Mouse (Mus musculus) adrenal gland (tissue): Measurements from ENCODE around the gene B4galnt4.

Source experiments
- intact Hi-C: fragments of 180-260 bp; cut with DNase I; formaldehyde crosslinking; loops from one replicate; pipeline ENCODE4 v1.15.1; 2025

Gene B4galnt4

GRCm38 (mm10) chr7:141117636-141118035 lies 56.7 kb downstream of the B4galnt4 start, which contains the start of gene Ano9:
TSS of gene Ano9 (minus strand) at chr7:141117806.
- intact Hi-C loops: no loop called here

- intact Hi-C loops: no loop called here
These were observed 58.6 kb downstream of the B4galnt4 start for GRCm38 (mm10) chr7:141119487-141119886.

GRCm38 (mm10) chr7:141120605-141121004 lies 59.7 kb downstream of the B4galnt4 start:
- intact Hi-C loops: no loop called here

GRCm38 (mm10) chr7:141121051-141121531 lies 60.2 kb downstream of the B4galnt4 start:
- intact Hi-C loops: no loop called here
